Mouse (Mus musculus) forebrain, embryonic 10.5 days (tissue): ENCODE results near the gene Nlgn1. TPM values are rescaled to one million over a fixed set of nuclear protein-coding genes. Genes with fewer than 3 reads are reported as not detected.

Experiments
- DNase-seq: peaks from one replicate; pipeline ENCODE4 v3.0.0-alpha.2; 2017; ENCODE audit warnings: low spot score; ENCODE audit errors: extremely low spot score
- H3K27ac ChIP-seq: fragments of 300-500 bp; sonication (generic); 2 replicates; pipeline ENCODE4 v1.5.1; 2016; ENCODE audit warnings: mild to moderate bottlenecking
- H3K27me3 ChIP-seq: fragments of 300-500 bp; sonication (generic); 2 replicates; pipeline ENCODE4 v1.6.1; 2016; ENCODE audit warnings: mild to moderate bottlenecking; ENCODE audit not compliant: poor library complexity, severe bottlenecking
- H3K36me3 ChIP-seq: fragments of 300-500 bp; sonication (generic); replicated peaks from 2 replicates; pipeline ENCODE4 v1.6.1; 2016; ENCODE audit warnings: mild to moderate bottlenecking, moderate library complexity
- H3K4me1 ChIP-seq: fragments of 300-500 bp; sonication (generic); 2 replicates; pipeline ENCODE4 v1.6.1; 2016
- H3K4me3 ChIP-seq: fragments of 300-500 bp; sonication (generic); 2 replicates; pipeline ENCODE4 v1.5.1; 2016; ENCODE audit warnings: mild to moderate bottlenecking, moderate library complexity
- H3K9me3 ChIP-seq: fragments of 300-500 bp; sonication (generic); 2 replicates; pipeline ENCODE4 v1.6.1; 2016; ENCODE audit warnings: mild to moderate bottlenecking, moderate library complexity
- WGBS: fragments of 180-500 bp; shearing (Covaris S2); methylation state at CpG from one replicate; pipeline ENCODE4 v1.1.7; 2016; 5-methylcytosine and 5-hydroxymethylcytosine counted together
- polyA plus RNA-seq: library from polyadenylated mRNA; unstranded; fragments of >200 nt; fragmentation: Nextera tagmentation; extraction: Ambion mirVana; gene quantifications from 2 replicates; pipeline ENCODE4 v1.2.1, GENCODE M21; 2016

Gene Nlgn1
- polyA plus RNA-seq, 1 experiment from 2014 or later = 2.3 TPM

- DNase-seq = no peak
- Histone ChIP-seq H3K27me3 (no peaks in the 10 kb centered on the region), H3K4me1 (no peaks in the 10 kb centered on the region), H3K27ac (no peak overlapping the region), H3K36me3 (no peaks in the 10 kb centered on the region), H3K9me3 (no peaks in the 10 kb centered on the region), H3K4me3 (no peak overlapping the region)
- 64% methylated on average over 1 of the region's 1 CpGs for WGBS
These were observed 635.0 kb downstream of the Nlgn1 start for GRCm38 (mm10) chr3:25697231-25697630.

- Histone ChIP-seq H3K27ac (no peak overlapping the region), H3K36me3 (no peaks in the 10 kb centered on the region), H3K4me3 (no peak overlapping the region), H3K9me3 (no peaks in the 10 kb centered on the region), H3K4me1 (no peaks in the 10 kb centered on the region), H3K27me3 (no peaks in the 10 kb centered on the region)
- DNase-seq = no peak
- WGBS = 88% methylated on average over 6 of the region's 6 CpGs
These were observed 643.3 kb downstream of the Nlgn1 start for GRCm38 (mm10) chr3:25688789-25689464.

GRCm38 (mm10) chr3:25683696-25684095 lies 648.6 kb downstream of the Nlgn1 start:
- no peak for DNase-seq
- H3K4me1 ChIP-seq = no peaks in the 10 kb centered on the region
- WGBS = 94% methylated on average over 2 of the region's 2 CpGs
- H3K9me3 ChIP-seq = no peaks in the 10 kb centered on the region
- H3K4me3 ChIP-seq = no peak overlapping the region
- no peak overlapping the region for H3K27ac ChIP-seq
- H3K27me3 ChIP-seq = no peaks in the 10 kb centered on the region
- no peaks in the 10 kb centered on the region for H3K36me3 ChIP-seq

GRCm38 (mm10) chr3:25679373-25679772 lies 652.9 kb downstream of the Nlgn1 start:
- Histone ChIP-seq H3K27me3 (no peaks in the 10 kb centered on the region), H3K36me3 (no peaks in the 10 kb centered on the region), H3K4me3 (no peak overlapping the region), H3K27ac (no peak overlapping the region), H3K9me3 (no peaks in the 10 kb centered on the region), H3K4me1 (no peaks in the 10 kb centered on the region)
- DNase-seq = no peak
- 81% methylated on average over 2 of the region's 2 CpGs for WGBS

GRCm38 (mm10) chr3:25675888-25676287 lies 656.4 kb downstream of the Nlgn1 start:
- no peak for DNase-seq
- Histone ChIP-seq H3K4me1 (no peaks in the 10 kb centered on the region), H3K36me3 (no peaks in the 10 kb centered on the region), H3K4me3 (no peak overlapping the region), H3K27ac (no peak overlapping the region), H3K27me3 (no peaks in the 10 kb centered on the region), H3K9me3 (no peaks in the 10 kb centered on the region)
- WGBS = 86% methylated on average over 10 of the region's 10 CpGs

GRCm38 (mm10) chr3:25675069-25675468 lies 657.2 kb downstream of the Nlgn1 start:
- H3K27ac ChIP-seq = no peak overlapping the region
- H3K36me3 ChIP-seq = no peaks in the 10 kb centered on the region
- WGBS = 58% methylated on average over 3 of the region's 3 CpGs
- no peaks in the 10 kb centered on the region for H3K4me1 ChIP-seq
- H3K27me3 ChIP-seq = no peaks in the 10 kb centered on the region
- H3K4me3 ChIP-seq = no peak overlapping the region
- H3K9me3 ChIP-seq = no peaks in the 10 kb centered on the region
- DNase-seq = no peak

- Histone ChIP-seq H3K9me3 (no peaks in the 10 kb centered on the region), H3K4me1 (no peaks in the 10 kb centered on the region), H3K27ac (no peak overlapping the region), H3K36me3 (no peaks in the 10 kb centered on the region), H3K4me3 (no peak overlapping the region), H3K27me3 (no peaks in the 10 kb centered on the region)
- DNase-seq = no peak
- WGBS = 61% methylated on average over 5 of the region's 5 CpGs
These were observed 658.9 kb downstream of the Nlgn1 start for GRCm38 (mm10) chr3:25673408-25673807.

- Histone ChIP-seq H3K27ac (no peak overlapping the region), H3K4me3 (no peak overlapping the region), H3K4me1 (no peaks in the 10 kb centered on the region), H3K9me3 (no peaks in the 10 kb centered on the region), H3K27me3 (no peaks in the 10 kb centered on the region), H3K36me3 (no peaks in the 10 kb centered on the region)
- DNase-seq = no peak
- WGBS = 80% methylated on average over 4 of the region's 4 CpGs
These were observed 659.5 kb downstream of the Nlgn1 start for GRCm38 (mm10) chr3:25672779-25673178.

GRCm38 (mm10) chr3:25663464-25663863 lies 668.8 kb downstream of the Nlgn1 start:
- WGBS = 90% methylated on average over 2 of the region's 2 CpGs

GRCm38 (mm10) chr3:25660285-25660684 lies 672.0 kb downstream of the Nlgn1 start:
- Histone ChIP-seq H3K9me3 (no peaks in the 10 kb centered on the region), H3K4me1 (no peaks in the 10 kb centered on the region), H3K36me3 (no peaks in the 10 kb centered on the region), H3K4me3 (no peak overlapping the region), H3K27ac (no peak overlapping the region), H3K27me3 (no peaks in the 10 kb centered on the region)
- WGBS = 93% methylated on average over 3 of the region's 3 CpGs
- no peak for DNase-seq

More at GRCm38 (mm10) chr3:25663464-25663863, 668.8 kb downstream of the Nlgn1 start:
- H3K9me3 ChIP-seq = no peaks in the 10 kb centered on the region
- H3K4me1 ChIP-seq = no peaks in the 10 kb centered on the region
- DNase-seq = no peak
- H3K36me3 ChIP-seq = no peaks in the 10 kb centered on the region
- H3K27ac ChIP-seq = no peak overlapping the region
- no peak overlapping the region for H3K4me3 ChIP-seq
- no peaks in the 10 kb centered on the region for H3K27me3 ChIP-seq

- DNase-seq = no peak
- 93% methylated on average over 14 of the region's 14 CpGs for WGBS
- Histone ChIP-seq H3K4me1 (no peaks in the 10 kb centered on the region), H3K36me3 (no peaks in the 10 kb centered on the region), H3K27ac (no peak overlapping the region), H3K4me3 (no peak overlapping the region), H3K9me3 (no peaks in the 10 kb centered on the region), H3K27me3 (no peaks in the 10 kb centered on the region)
These were observed 674.3 kb downstream of the Nlgn1 start for GRCm38 (mm10) chr3:25658006-25658405.

GRCm38 (mm10) chr3:25657074-25657473 lies 675.2 kb downstream of the Nlgn1 start:
- H3K9me3 ChIP-seq = no peaks in the 10 kb centered on the region

GRCm38 (mm10) chr3:25653010-25653409 lies 679.2 kb downstream of the Nlgn1 start:
- Histone ChIP-seq H3K4me3 (no peak overlapping the region), H3K36me3 (no peaks in the 10 kb centered on the region), H3K27ac (no peak overlapping the region), H3K27me3 (no peaks in the 10 kb centered on the region), H3K9me3 (no peaks in the 10 kb centered on the region), H3K4me1 (no peaks in the 10 kb centered on the region)
- WGBS = 77% methylated on average over 4 of the region's 4 CpGs
- DNase-seq = peak; percentile 22

More at GRCm38 (mm10) chr3:25657074-25657473, 675.2 kb downstream of the Nlgn1 start:
- no peak overlapping the region for H3K4me3 ChIP-seq
- DNase-seq = no peak
- H3K27me3 ChIP-seq = no peaks in the 10 kb centered on the region
- H3K27ac ChIP-seq = no peak overlapping the region
- H3K4me1 ChIP-seq = no peaks in the 10 kb centered on the region
- H3K36me3 ChIP-seq = no peaks in the 10 kb centered on the region
- WGBS = 91% methylated on average over 11 of the region's 11 CpGs
